Mouse (Mus musculus): ENCODE measurements around the gene Jmjd6.
A peak's percentile ranks its signal among the peaks of the same experiment; 100 is the strongest.

- TF ChIP-seq CTCF (IDR thresholded peaks at IDR 0.05; ENCODE audit: borderline replicate concordance, control insufficient read depth, extremely low read depth, insufficient read depth, low read length, poor library complexity) (no peak), POLR2A (IDR thresholded peaks at IDR 0.05; ENCODE audit: control insufficient read depth, extremely low read depth, insufficient read depth, low read length, poor library complexity) (peak; percentile 10; the same call in 1 of the 2 replicates)
Observed at GRCm38 (mm10) chr11:116827534-116828165, 15.6 kb downstream of the Jmjd6 start, which contains the start of gene Mxra7.
